Mouse (Mus musculus): ENCODE data around the gene Tor3a.

DNA sequence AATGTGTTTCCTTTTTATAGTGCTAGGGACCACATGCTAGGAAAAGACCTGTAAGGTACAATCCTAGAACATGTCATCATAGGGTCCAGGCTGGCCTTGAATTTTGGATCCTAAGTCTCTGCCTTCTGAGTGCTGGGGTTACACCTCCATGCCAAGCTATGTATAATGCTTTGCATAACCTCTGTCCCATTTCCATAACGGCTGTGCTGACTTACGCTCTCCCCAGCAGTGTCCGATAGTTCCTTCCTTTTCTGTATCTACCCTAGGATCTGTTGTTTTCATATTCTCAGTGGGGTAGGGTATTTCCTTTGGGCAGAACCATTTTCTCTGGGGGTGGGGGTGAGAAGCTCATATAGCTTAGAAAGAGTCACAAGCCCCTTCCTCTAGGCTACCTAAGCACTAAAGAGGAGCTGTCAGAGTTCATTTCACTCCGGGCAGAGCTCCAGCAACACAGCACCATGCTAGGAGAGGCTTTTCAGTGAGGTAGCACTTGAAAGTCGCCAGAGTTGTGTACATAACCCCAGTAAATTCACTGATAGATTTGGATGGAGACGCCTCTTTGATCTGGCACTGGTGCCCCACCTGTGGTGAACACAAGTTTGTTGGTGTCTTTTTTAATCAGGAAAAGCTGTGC lies 21.9 kb downstream of the Tor3a start:
- TF ChIP-seq CTCF (IDR thresholded peaks at IDR 0.05; ENCODE audit: low read depth, low read length) (no peak), EP300 (IDR thresholded peaks at IDR 0.05; ENCODE audit: insufficient read depth, low read depth, low read length) (no peak)

Data from ES-Bruce4 (cell line).